Mouse (Mus musculus) neural tube, embryonic 11.5 days (tissue): ENCODE data around the gene Amh. TPM values are rescaled to one million over a fixed set of nuclear protein-coding genes. Genes with fewer than 3 reads are reported as not detected.
A peak's percentile ranks its signal among the peaks of the same experiment; 100 is the strongest.

Experiments used
- ATAC-seq: fragments of 200-750 bp; cut with Nextera tagmentation; 2 replicates; pipeline ENCODE4 v1.8.0; 2017; ENCODE audit warnings: moderate number of reproducible peaks, mild to moderate bottlenecking, moderate TSS enrichment, moderate library complexity; ENCODE audit not compliant: insufficient read depth, low FRiP score, low TSS enrichment
- DNase-seq: peaks from one replicate; pipeline ENCODE4 v3.0.0-alpha.2; 2015; ENCODE audit warnings: low spot score
- H3K27ac ChIP-seq: fragments of 300-500 bp; sonication (generic); 2 replicates; pipeline ENCODE4 v1.5.1; 2014; ENCODE audit warnings: low read depth, mild to moderate bottlenecking, low read length
- H3K27me3 ChIP-seq: fragments of 300-500 bp; sonication (generic); 2 replicates; pipeline ENCODE4 v1.6.1; 2014; ENCODE audit warnings: mild to moderate bottlenecking, low read length, mixed read lengths; ENCODE audit not compliant: control insufficient read depth, insufficient read depth
- H3K36me3 ChIP-seq: fragments of 300-500 bp; sonication (generic); 2 replicates; pipeline ENCODE4 v1.6.1; 2014; ENCODE audit warnings: mild to moderate bottlenecking, low read length, moderate library complexity, mixed read lengths; ENCODE audit not compliant: control insufficient read depth, insufficient read depth
- H3K4me1 ChIP-seq: fragments of 300-500 bp; sonication (generic); 2 replicates; pipeline ENCODE4 v1.6.1; 2014; ENCODE audit warnings: low read length, mixed read lengths; ENCODE audit not compliant: control insufficient read depth, insufficient read depth
- H3K4me2 ChIP-seq: fragments of 300-500 bp; sonication (generic); 2 replicates; pipeline ENCODE4 v1.6.1; 2014; ENCODE audit warnings: low read depth, mild to moderate bottlenecking, moderate library complexity
- H3K4me3 ChIP-seq: fragments of 300-500 bp; sonication (generic); 2 replicates; pipeline ENCODE4 v1.5.1; 2014; ENCODE audit warnings: low read depth, low read length
- H3K9ac ChIP-seq: fragments of 300-500 bp; sonication (generic); 2 replicates; pipeline ENCODE4 v1.6.1; 2014; ENCODE audit warnings: mild to moderate bottlenecking, low read length
- H3K9me3 ChIP-seq: fragments of 300-500 bp; sonication (generic); 2 replicates; pipeline ENCODE4 v1.6.1; 2016; ENCODE audit warnings: low read length; ENCODE audit not compliant: control insufficient read depth
- WGBS: fragments of 180-500 bp; shearing (Covaris S2); extraction: QIAGEN DNeasy Blood & Tissue Kit; methylation state at CpG from one replicate; pipeline ENCODE4 v1.1.7; 2014; 5-methylcytosine and 5-hydroxymethylcytosine counted together
- polyA plus RNA-seq: library from polyadenylated mRNA; unstranded; fragments of >200 nt; fragmentation: Nextera tagmentation; extraction: Ambion mirVana; gene quantifications from 2 replicates; pipeline ENCODE4 v1.2.1, GENCODE M21; 2014

Amh gene
- polyA plus RNA-seq, 1 experiment from 2014 or later = not detected

DNA sequence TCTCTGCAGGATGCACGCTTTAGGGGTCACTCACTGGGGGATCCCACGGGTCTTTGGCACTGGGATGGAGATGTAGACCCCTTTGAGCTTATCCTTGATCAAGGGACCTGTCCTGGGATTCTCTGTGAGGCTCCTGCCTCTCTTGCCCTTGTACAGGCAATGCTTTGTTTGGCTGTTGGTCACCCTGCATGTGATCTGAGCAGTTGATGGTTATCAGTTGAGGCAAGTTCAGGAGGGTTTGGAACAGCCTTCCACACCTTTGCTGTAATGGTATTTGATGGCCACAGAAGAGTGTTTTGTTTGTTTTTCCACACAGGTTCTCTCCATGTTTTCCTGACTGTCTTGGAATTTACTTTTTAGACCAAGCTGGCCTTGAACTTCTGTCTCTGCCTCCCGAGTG, 43.2 kb upstream of the Amh start:
- Histone ChIP-seq H3K27ac (no peak overlapping the region), H3K4me1 (peaks cover 11% of the 10 kb centered on the region), H3K4me2 (no peak overlapping the region), H3K9ac (no peak overlapping the region), H3K27me3 (no peaks in the 10 kb centered on the region), H3K36me3 (peaks cover 4% of the 10 kb centered on the region), H3K4me3 (no peak overlapping the region), H3K9me3 (no peaks in the 10 kb centered on the region)
- 73% methylated on average over 3 of the region's 3 CpGs for WGBS
- DNase-seq (no peak), ATAC-seq (no peak)

DNA sequence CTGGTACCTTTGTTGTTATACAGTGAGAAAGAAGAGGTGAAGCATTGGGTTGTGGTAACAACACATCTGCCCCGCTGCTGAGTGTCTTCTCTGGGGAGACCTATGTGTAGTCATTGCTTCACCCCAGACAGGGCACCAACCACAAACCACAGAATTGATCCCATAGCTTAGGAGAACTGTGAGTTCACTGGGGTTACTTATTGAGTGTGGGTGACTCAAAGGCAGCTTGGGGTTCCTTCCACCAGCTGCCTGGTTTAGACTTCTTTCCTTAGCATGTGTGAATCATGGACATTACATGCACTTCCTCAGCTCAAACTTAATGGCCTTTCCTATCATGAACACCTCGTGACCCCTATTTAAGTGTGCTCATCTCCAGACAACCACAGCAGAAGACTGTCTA, 41.5 kb upstream of the Amh start:
- no peak overlapping the region for H3K9ac ChIP-seq
- no peak for ATAC-seq

DNA sequence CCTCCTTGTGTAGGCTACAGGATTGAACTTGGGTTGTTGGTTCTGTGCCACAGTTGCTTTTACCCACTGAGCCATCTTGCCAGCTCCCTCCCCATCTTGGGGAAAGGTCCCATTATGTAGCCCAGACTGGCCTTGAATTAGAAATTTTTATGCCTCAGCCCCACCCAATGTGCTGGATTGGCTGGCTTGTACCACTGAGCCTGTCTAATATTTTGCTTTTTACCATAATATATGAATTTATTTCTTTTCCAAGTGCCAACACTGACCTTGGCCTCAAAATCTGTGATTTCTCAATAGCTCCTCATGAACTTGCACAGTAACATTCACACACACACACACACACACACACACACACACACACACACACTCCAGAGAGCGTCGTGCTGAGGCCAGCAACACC, 39.3 kb upstream of the Amh start:
- Histone ChIP-seq H3K4me2 (no peak overlapping the region), H3K9me3 (no peaks in the 10 kb centered on the region), H3K27ac (no peak overlapping the region), H3K4me1 (peaks cover 2% of the 10 kb centered on the region; the same call in 1 of the 2 replicates), H3K36me3 (peaks cover 18% of the 10 kb centered on the region), H3K4me3 (no peak overlapping the region), H3K9ac (no peak overlapping the region), H3K27me3 (no peaks in the 10 kb centered on the region)
- no peak for DNase-seq
- 100% methylated on average over 2 of the region's 2 CpGs for WGBS
- ATAC-seq = no peak

More for the DNA sequence above, 41.5 kb upstream of the Amh start:
- Histone ChIP-seq H3K36me3 (peaks cover 14% of the 10 kb centered on the region), H3K4me3 (no peak overlapping the region), H3K9me3 (no peaks in the 10 kb centered on the region), H3K27me3 (no peaks in the 10 kb centered on the region), H3K27ac (no peak overlapping the region), H3K4me2 (no peak overlapping the region), H3K4me1 (peaks cover 2% of the 10 kb centered on the region; the same call in 1 of the 2 replicates)
- WGBS = 94% methylated on average over 2 of the region's 2 CpGs
- no peak for DNase-seq

DNA sequence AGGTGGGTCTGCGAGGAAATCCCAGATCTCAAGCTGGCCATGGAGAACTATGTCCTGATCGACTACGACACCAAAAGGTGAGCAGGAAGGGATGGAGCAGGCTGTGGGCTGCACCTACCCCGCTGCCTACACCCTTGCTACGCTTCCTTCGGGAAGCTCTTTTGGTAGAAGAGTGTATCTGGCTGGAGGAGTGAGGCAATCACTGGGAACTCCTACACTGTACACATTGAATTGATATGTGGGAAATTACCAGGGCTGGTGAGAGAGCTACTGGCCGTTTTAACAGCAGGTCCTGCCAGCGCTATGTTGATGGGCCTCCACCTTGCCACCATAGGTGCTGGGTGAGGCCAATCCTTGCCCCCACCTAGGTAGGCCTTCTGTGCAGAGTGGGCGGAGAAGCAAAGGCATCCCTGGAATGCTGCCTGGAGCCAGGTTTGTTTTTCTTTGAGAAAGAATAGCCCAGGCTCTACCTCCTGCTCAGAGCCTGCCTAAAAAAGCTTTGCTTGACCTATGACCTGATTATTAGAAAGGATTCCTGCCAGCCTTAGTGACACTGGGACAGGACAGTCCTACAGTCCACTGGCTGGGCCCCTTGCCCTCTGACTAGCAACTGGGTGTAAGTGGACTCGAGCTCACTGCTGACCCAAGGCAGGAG, 38.8 kb upstream of the Amh start:
- Histone ChIP-seq H3K27me3 (no peaks in the 10 kb centered on the region), H3K9ac (no peak overlapping the region), H3K9me3 (no peaks in the 10 kb centered on the region), H3K4me1 (peaks cover 2% of the 10 kb centered on the region; the same call in 1 of the 2 replicates), H3K27ac (no peak overlapping the region), H3K4me3 (no peak overlapping the region), H3K36me3 (peaks cover 21% of the 10 kb centered on the region), H3K4me2 (no peak overlapping the region)
- WGBS = 90% methylated on average over 10 of the region's 10 CpGs
- DNase-seq (no peak), ATAC-seq (no peak)

DNA sequence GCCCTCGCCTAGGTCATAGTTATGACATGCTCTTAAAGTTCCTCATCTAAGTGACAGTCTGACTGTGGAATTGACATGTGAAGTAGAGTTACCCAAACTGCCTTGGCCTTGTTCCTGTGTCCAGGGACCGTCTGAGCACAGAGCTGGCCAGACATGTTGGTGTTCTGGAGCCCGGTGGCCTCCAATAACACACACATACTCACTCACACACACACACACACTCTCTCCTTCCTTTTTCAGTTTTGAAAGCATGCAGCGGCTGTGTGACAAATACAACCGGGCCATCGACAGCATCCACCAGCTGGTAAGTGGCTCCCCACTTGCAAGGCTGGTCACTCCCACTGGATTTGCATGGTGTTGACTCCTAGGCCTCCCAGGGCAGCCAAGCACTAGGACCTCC, 36.7 kb upstream of the Amh start:
- WGBS = 91% methylated on average over 6 of the region's 6 CpGs
- H3K36me3 ChIP-seq = peaks cover 33% of the 10 kb centered on the region
- no peaks in the 10 kb centered on the region for H3K27me3 ChIP-seq
- H3K4me1 ChIP-seq = no peaks in the 10 kb centered on the region; the same call in 1 of the 2 replicates
- ATAC-seq = no peak
- no peak for DNase-seq
- no peak overlapping the region for H3K4me3 ChIP-seq
- no peak overlapping the region for H3K4me2 ChIP-seq
- no peak overlapping the region for H3K9ac ChIP-seq
- no peak overlapping the region for H3K27ac ChIP-seq
- H3K9me3 ChIP-seq = no peaks in the 10 kb centered on the region

DNA sequence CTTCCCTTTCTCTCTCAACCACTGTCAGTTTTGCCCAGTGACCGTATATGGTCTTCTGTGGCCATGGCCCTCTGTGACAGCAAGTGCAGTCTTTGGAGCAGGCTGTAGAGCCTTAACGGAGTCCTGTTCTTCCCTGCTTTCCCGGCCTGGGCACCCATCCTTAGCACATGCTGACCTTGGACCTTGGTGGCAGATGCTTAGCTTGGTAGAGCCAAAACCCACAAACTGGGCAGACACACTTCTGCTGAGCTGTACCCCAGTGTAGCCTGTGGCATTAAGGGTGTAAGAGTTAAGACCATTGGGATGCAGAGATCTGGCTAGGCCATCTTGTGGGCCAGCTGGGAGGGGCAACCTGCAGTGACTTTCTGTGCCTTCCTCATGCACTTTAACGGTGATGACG, 31.2 kb upstream of the Amh start:
- DNase-seq = no peak
- Histone ChIP-seq H3K27me3 (no peaks in the 10 kb centered on the region), H3K4me1 (no peaks in the 10 kb centered on the region), H3K27ac (no peak overlapping the region), H3K9ac (no peak overlapping the region), H3K4me2 (no peak overlapping the region), H3K9me3 (no peaks in the 10 kb centered on the region), H3K4me3 (no peak overlapping the region), H3K36me3 (peaks cover 31% of the 10 kb centered on the region)
- ATAC-seq = no peak
- WGBS = 87% methylated on average over 5 of the region's 5 CpGs

DNA sequence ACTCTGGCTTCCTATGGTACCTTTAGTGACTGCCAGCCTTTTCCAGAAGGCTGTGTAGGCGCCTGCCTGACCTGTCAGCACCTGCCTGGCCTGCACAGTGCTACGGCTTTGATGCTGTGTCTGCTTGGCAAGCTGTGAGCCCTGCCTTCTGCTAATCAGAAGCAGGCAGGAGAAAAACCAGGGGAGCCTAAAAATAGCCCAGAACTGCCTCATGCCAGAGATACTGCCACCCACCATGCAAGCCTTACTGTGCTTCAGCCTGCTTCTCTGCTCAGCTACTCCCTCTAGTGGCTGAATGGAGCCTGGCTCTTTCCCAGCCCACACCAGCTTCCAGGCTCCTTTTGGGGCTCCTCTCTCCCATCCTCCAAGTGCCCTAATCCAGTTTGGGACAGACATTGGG, 30.5 kb upstream of the Amh start:
- Histone ChIP-seq H3K36me3 (peaks cover 33% of the 10 kb centered on the region), H3K9ac (no peak overlapping the region), H3K27me3 (no peaks in the 10 kb centered on the region), H3K4me1 (no peaks in the 10 kb centered on the region), H3K27ac (no peak overlapping the region), H3K4me3 (no peak overlapping the region), H3K9me3 (no peaks in the 10 kb centered on the region), H3K4me2 (no peak overlapping the region)
- peak; percentile 69 for DNase-seq
- no peak; the same call in 1 of the 2 replicates for ATAC-seq
- WGBS = 67% methylated on average over 2 of the region's 2 CpGs

DNA sequence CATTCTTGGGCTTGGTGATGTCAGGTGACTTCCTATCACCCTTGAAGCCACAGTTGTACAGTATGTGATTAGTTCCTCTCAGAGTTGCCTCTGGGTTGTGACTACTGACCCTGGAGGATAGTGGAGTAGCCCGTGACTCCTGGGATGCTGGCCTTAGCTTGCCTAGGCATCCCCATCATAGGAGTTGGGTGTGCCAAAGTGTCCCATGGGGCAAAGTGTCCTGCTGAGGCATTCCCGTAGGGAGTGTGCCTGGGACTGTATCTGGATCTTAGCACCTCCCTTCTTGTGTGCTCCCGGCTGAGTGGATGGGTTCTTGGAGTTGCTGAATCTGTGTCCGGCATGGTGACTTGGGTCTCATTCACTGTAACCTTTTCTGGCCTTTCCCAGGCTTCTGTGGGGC, 30.1 kb upstream of the Amh start:
- ATAC-seq (no peak), DNase-seq (no peak)
- no peaks in the 10 kb centered on the region for H3K27me3 ChIP-seq
- H3K27ac ChIP-seq = no peak overlapping the region
- WGBS = 89% methylated on average over 4 of the region's 4 CpGs
- H3K9me3 ChIP-seq = no peaks in the 10 kb centered on the region
- H3K9ac ChIP-seq = no peak overlapping the region
- no peak overlapping the region for H3K4me3 ChIP-seq
- no peak overlapping the region for H3K4me2 ChIP-seq
- peaks cover 34% of the 10 kb centered on the region for H3K36me3 ChIP-seq
- H3K4me1 ChIP-seq = no peaks in the 10 kb centered on the region

DNA sequence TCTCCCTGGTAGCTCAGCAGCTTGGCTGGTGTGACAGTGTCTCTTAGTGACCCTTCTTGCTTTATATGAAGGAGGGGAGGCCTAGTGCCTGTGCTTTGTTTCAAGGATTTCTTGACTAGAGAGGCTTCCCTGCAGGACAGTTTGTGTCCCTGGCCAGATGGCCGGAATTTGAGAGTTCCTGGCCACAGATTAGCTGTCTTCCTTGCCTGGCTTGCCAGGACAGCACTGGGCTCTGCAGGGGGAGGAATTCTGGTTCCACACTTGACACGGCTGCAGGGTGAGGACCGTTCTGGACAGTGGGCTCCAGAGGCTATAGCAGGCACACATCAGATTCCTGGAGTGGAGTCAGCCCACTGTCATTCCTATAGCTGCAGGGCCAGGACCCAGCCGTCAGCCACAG, 29.3 kb upstream of the Amh start:
- no peaks in the 10 kb centered on the region for H3K9me3 ChIP-seq
- no peaks in the 10 kb centered on the region for H3K27me3 ChIP-seq
- no peak overlapping the region for H3K4me2 ChIP-seq
- WGBS = 91% methylated on average over 4 of the region's 4 CpGs
- ATAC-seq = no peak
- no peak overlapping the region for H3K9ac ChIP-seq
- H3K36me3 ChIP-seq = peaks cover 34% of the 10 kb centered on the region
- no peak overlapping the region for H3K4me3 ChIP-seq
- no peak overlapping the region for H3K27ac ChIP-seq
- DNase-seq = no peak
- no peaks in the 10 kb centered on the region for H3K4me1 ChIP-seq
